Mouse (Mus musculus) liver, postnatal 0 days (tissue): Measurements from ENCODE around the gene Trib3. TPM values are rescaled to one million over a fixed set of nuclear protein-coding genes. Genes with fewer than 3 reads are reported as not detected.

Source experiments
- ATAC-seq: fragments of 200-750 bp; cut with Nextera tagmentation; 2 replicates; pipeline ENCODE4 v1.8.0; 2017; ENCODE audit warnings: mild to moderate bottlenecking, moderate library complexity
- DNase-seq: peaks from one replicate; pipeline ENCODE4 v3.0.0-alpha.2; 2016
- H3K27ac ChIP-seq: fragments of 300-500 bp; sonication (generic); 2 replicates; pipeline ENCODE4 v1.5.1; 2014; ENCODE audit warnings: antibody characterized with exemption, moderate library complexity, mild to moderate bottlenecking, low read depth
- H3K27me3 ChIP-seq: fragments of 300-500 bp; sonication (generic); 2 replicates; pipeline ENCODE4 v1.6.1; 2014; ENCODE audit warnings: low read length, control low read depth, mixed read lengths; ENCODE audit not compliant: insufficient read depth
- H3K36me3 ChIP-seq: fragments of 300-500 bp; sonication (generic); replicated peaks from 2 replicates; pipeline ENCODE4 v1.6.1; 2014; ENCODE audit warnings: mild to moderate bottlenecking, control low read depth, low read length, moderate library complexity, mixed read lengths; ENCODE audit not compliant: insufficient read depth
- H3K4me1 ChIP-seq: fragments of 300-500 bp; sonication (generic); 2 replicates; pipeline ENCODE4 v1.6.1; 2014; ENCODE audit warnings: antibody characterized with exemption, mild to moderate bottlenecking, control low read depth; ENCODE audit not compliant: insufficient read depth
- H3K4me2 ChIP-seq: fragments of 300-500 bp; sonication (generic); 2 replicates; pipeline ENCODE4 v1.6.1; 2014; ENCODE audit warnings: low read depth, mild to moderate bottlenecking, low read length, moderate library complexity, mixed read lengths
- H3K4me3 ChIP-seq: fragments of 300-500 bp; sonication (generic); 2 replicates; pipeline ENCODE4 v1.5.1; 2014; ENCODE audit warnings: low read depth, low read length
- H3K9ac ChIP-seq: fragments of 300-500 bp; sonication (generic); replicated peaks from 2 replicates; pipeline ENCODE4 v1.6.1; 2014; ENCODE audit warnings: mild to moderate bottlenecking, moderate library complexity
- H3K9me3 ChIP-seq: fragments of 300-500 bp; sonication (generic); 2 replicates; pipeline ENCODE4 v1.6.1; 2016; ENCODE audit warnings: mild to moderate bottlenecking, control low read depth, low read length, mixed read lengths
- CTCF ChIP-seq: sonication (generic); IDR thresholded peaks from 2 replicates; pipeline ENCODE4 v1.5.1; 2016; ENCODE audit warnings: antibody characterized with exemption, low read depth
- EP300 ChIP-seq: IDR thresholded peaks from 2 replicates; pipeline ENCODE4 v1.6.1; 2016; ENCODE audit warnings: antibody characterized with exemption, low read depth, mild to moderate bottlenecking
- WGBS: fragments of 180-500 bp; shearing (Covaris S2); extraction: QIAGEN DNeasy Blood & Tissue Kit; methylation state at CpG from one replicate; pipeline ENCODE4 v1.1.7; 2014; ENCODE audit not compliant: insufficient replicate concordance; 5-methylcytosine and 5-hydroxymethylcytosine counted together
- polyA plus RNA-seq: library from polyadenylated mRNA; unstranded; fragments of >200 nt; fragmentation: Nextera tagmentation; extraction: Ambion mirVana; gene quantifications from 2 replicates; pipeline ENCODE4 v1.2.1, GENCODE M21; 2015

Gene Trib3
- polyA plus RNA-seq, 1 experiment from 2014 or later, result 5.5 TPM

DNA sequence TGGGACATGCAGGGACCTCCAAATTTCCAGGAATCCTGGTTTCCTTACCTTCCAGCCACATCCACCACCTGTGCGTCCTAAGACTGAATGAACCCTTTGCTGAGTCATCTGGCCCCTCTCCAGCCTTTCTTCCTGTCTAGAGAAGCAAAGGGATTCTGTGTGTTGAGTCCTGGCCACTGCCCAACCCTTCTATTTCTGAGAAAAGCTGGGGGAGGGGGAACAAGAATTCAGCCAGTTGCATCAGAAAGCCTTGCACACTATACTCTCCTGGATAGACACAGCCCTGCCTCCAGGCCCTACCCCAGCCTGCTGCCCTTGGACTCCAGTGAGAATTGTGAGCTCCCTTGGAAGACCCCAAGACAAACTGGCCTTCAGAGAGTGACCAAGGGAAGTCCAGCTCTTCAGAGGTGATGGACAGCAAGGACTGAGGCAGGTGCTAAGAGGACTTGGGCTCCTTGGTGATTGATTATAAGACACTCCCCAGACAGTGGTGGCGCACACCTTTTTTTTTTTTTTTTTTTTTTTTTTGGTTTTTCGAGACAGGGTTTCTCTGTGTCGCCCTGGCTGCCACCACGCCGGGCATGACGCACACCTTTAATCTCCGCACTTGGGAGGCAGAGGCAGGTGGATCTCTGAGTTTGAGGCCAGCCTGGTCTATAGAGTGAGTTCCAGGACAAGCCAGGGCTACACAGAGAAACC is 6.2 kb upstream of the Trib3 start:
- Histone ChIP-seq H3K27me3 (no peaks in the 10 kb centered on the region), H3K27ac (peak overlapping the region; percentile 1; the same call in 1 of the 2 replicates), H3K4me1 (peaks cover 20% of the 10 kb centered on the region), H3K9ac (no peak overlapping the region), H3K4me3 (no peak overlapping the region), H3K4me2 (no peak overlapping the region), H3K9me3 (no peaks in the 10 kb centered on the region), H3K36me3 (no peaks in the 10 kb centered on the region)
- WGBS, result 80% methylated on average over 8 of the region's 8 CpGs
- peak; percentile 48 for DNase-seq
- ATAC-seq, result peak; percentile 63
- TF ChIP-seq EP300 (0 out of 2 replicates have a peak, but pooled peaks have one; percentile 40), CTCF (no peak)

GRCm38 (mm10) chr2:152349205-152349604 is 5.4 kb upstream of the Trib3 start:
- WGBS, result 74% methylated on average over 6 of the region's 6 CpGs

DNA sequence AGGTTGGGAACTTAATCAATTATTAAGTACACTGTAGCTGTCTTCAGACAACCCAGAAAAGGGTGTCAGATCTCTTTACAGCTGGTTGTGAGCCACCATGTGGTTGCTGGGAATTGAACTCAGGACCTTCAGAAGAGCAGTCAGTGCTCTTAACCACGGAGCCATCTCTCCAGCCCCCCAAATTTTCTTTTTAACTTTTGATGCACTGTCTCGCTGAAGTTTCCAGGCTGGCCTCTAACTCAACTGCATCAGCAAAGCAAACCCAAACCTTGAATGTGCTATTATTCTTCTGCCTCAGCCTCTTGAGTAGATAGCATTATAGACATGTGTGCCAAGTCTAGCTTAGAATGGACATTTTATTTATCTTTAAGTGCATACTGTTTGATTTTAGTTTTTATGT is 3.9 kb upstream of the Trib3 start:
- TF ChIP-seq EP300, result no peak
- TF ChIP-seq CTCF, result no peak
- ATAC-seq, result no peak
- Histone ChIP-seq H3K4me1 (peaks cover 35% of the 10 kb centered on the region), H3K9me3 (no peaks in the 10 kb centered on the region), H3K4me3 (no peak overlapping the region), H3K9ac (no peak overlapping the region), H3K36me3 (no peaks in the 10 kb centered on the region), H3K4me2 (no peak overlapping the region), H3K27me3 (no peaks in the 10 kb centered on the region), H3K27ac (peak overlapping the region; percentile 75; the same call in 1 of the 2 replicates)
- DNase-seq, result no peak
- WGBS, result 60% methylated on average over 2 of the region's 2 CpGs

More at GRCm38 (mm10) chr2:152349205-152349604, 5.4 kb upstream of the Trib3 start:
- Histone ChIP-seq H3K27ac (peak overlapping the region; percentile 1; the same call in 1 of the 2 replicates), H3K9ac (no peak overlapping the region), H3K36me3 (no peaks in the 10 kb centered on the region), H3K4me2 (no peak overlapping the region), H3K4me3 (no peak overlapping the region), H3K9me3 (no peaks in the 10 kb centered on the region), H3K4me1 (peaks cover 26% of the 10 kb centered on the region), H3K27me3 (no peaks in the 10 kb centered on the region)
- ATAC-seq (no peak), DNase-seq (no peak)
- TF ChIP-seq CTCF (no peak), EP300 (no peak)

DNA sequence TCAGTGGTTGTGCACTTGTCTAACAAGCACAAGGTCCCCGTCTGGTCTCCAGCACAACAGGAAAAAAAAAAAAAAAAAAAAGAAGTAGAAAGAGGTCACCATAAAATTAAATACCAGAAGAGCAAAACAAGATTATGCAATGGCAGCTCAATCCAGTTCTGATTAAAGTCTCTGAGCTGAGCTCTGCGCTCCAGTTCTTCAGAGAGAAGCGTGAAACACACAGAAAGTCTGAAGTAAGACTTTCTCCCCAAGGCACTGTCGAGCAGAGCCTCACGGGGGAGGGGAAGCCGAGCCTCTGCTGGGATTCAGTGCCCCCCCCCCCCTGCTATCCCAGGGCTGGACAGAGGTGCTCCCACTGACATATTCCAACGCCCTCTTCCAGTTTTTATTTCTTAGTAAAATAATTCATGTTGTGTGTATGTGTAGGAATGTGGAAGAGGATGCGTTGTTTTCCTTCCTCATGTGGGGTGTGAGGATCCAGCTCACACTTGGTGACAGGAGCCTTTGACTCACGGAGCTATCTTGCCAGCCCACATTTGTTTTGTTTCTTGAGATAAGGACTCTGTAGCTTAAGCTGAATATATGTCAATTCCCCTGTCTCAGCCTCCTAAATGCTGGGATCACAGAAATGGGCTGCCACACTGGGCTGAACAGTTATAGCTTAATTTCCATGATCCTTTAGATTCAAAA is 3.1 kb upstream of the Trib3 start:
- Histone ChIP-seq H3K9ac (peak overlapping the region; percentile 38), H3K27me3 (no peaks in the 10 kb centered on the region), H3K9me3 (no peaks in the 10 kb centered on the region), H3K4me2 (peak overlapping the region; percentile 54), H3K27ac (peak overlapping the region; percentile 75), H3K36me3 (no peaks in the 10 kb centered on the region), H3K4me3 (no peak overlapping the region), H3K4me1 (peaks cover 35% of the 10 kb centered on the region)
- TF ChIP-seq CTCF (no peak), EP300 (peak; percentile 80)
- 38% methylated on average over 9 of the region's 9 CpGs for WGBS
- DNase-seq (no peak), ATAC-seq (peak; percentile 43)

DNA sequence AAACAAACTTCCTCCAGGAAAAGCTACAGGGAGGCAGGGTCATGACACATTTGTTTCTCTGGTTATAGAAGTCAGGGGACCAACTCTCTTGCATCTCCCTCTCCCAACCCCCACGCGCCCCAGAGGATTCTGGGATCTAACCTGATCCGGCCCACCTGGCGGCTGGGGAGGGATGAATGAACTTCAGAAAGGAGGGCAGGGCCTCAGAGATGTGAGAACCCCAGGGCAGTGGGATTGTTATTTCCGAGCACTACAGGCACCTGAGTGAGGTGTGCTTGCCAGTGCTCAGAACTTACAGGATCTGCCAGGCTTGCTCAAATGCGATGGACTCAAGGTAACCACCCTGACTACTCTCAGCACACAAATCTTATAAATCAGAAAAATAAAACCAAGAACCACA is 1.6 kb upstream of the Trib3 start:
- Histone ChIP-seq H3K27me3 (no peaks in the 10 kb centered on the region), H3K4me3 (no peak overlapping the region), H3K4me2 (no peak overlapping the region), H3K4me1 (peaks cover 33% of the 10 kb centered on the region), H3K9ac (no peak overlapping the region), H3K9me3 (no peaks in the 10 kb centered on the region), H3K36me3 (no peaks in the 10 kb centered on the region), H3K27ac (no peak overlapping the region)
- ATAC-seq, result no peak
- 92% methylated on average over 6 of the region's 6 CpGs for WGBS
- TF ChIP-seq EP300, result no peak
- DNase-seq, result no peak

- Histone ChIP-seq H3K4me1 (peaks cover 31% of the 10 kb centered on the region), H3K4me2 (no peak overlapping the region), H3K36me3 (no peaks in the 10 kb centered on the region), H3K9ac (no peak overlapping the region), H3K27me3 (no peaks in the 10 kb centered on the region), H3K9me3 (no peaks in the 10 kb centered on the region), H3K27ac (no peak overlapping the region), H3K4me3 (no peak overlapping the region)
- TF ChIP-seq CTCF, result no peak
- TF ChIP-seq EP300, result no peak
- no peak for ATAC-seq
- DNase-seq, result no peak
- WGBS, result 74% methylated on average over 5 of the region's 5 CpGs
Observed at GRCm38 (mm10) chr2:152344909-152345308, 1.1 kb upstream of the Trib3 start.
